Mouse (Mus musculus): ENCODE results near the gene Vil1.

- TF ChIP-seq POLR2A (IDR thresholded peaks at IDR 0.05; ENCODE audit: control insufficient read depth, extremely low read depth, insufficient read depth, low read length, poor library complexity) (no peak), CTCF (IDR thresholded peaks at IDR 0.05; ENCODE audit: borderline replicate concordance, control insufficient read depth, extremely low read depth, insufficient read depth, low read length, poor library complexity) (no peak)
Observed at GRCm38 (mm10) chr1:74394858-74395257, 14.3 kb upstream of the Vil1 start.
